Mouse (Mus musculus): ENCODE measurements at regions not wholly inside any gene's neighbourhood (a gene's known extent, or its start where the extent isn't known, plus 50 kb on each side); places are given as distances from the start of the nearest gene placed in this dataset.

- H3K4me2 ChIP-seq (ENCODE audit: low read length), result no peak overlapping the region
- H3K9me3 ChIP-seq (replicated peaks; ENCODE audit: low read length), result no peaks in the 10 kb centered on the region
- no peak overlapping the region for H3K4me3 ChIP-seq (replicated peaks; ENCODE audit: low read depth, low read length)
- no peak overlapping the region for H3K27ac ChIP-seq
- H3K27me3 ChIP-seq (ENCODE audit: insufficient read depth, low read length), result peaks cover 16% of the 10 kb centered on the region; the same call in 1 of the 2 replicates
- no peak for TF ChIP-seq CTCF (IDR thresholded peaks at IDR 0.05; ENCODE audit: low read depth)
- no peaks in the 10 kb centered on the region for H3K36me3 ChIP-seq (ENCODE audit: insufficient read depth, low read length)
- DNase-seq (ENCODE audit: low spot score) (no peak), ATAC-seq (replicated peaks; ENCODE audit: low FRiP score, low read depth) (no peak)
- no peak overlapping the region for H3K9ac ChIP-seq (ENCODE audit: low read depth, low read length)
- 29% methylated on average over 9 of the region's 9 CpGs for WGBS
- H3K4me1 ChIP-seq (replicated peaks; ENCODE audit: insufficient read depth, low read length), result peaks cover 12% of the 10 kb centered on the region; the same call in 1 of the 2 replicates
Measured at GRCm38 (mm10) chr5:111529096-111529495, 111.9 kb downstream of the Mn1 start.

GRCm38 (mm10) chr5:111530628-111531524 is 113.7 kb downstream of the Mn1 start:
- no peak for TF ChIP-seq CTCF (IDR thresholded peaks at IDR 0.05; ENCODE audit: low read depth)
- ATAC-seq (replicated peaks; ENCODE audit: low FRiP score, low read depth) (peak; percentile 78), DNase-seq (ENCODE audit: low spot score) (peak; percentile 88)
- Histone ChIP-seq H3K4me2 (ENCODE audit: low read length) (peak overlapping the region; percentile 34), H3K4me3 (replicated peaks; ENCODE audit: low read depth, low read length) (no peak overlapping the region), H3K4me1 (replicated peaks; ENCODE audit: insufficient read depth, low read length) (peaks cover 20% of the 10 kb centered on the region), H3K27ac (no peak overlapping the region), H3K9me3 (replicated peaks; ENCODE audit: low read length) (no peaks in the 10 kb centered on the region), H3K9ac (ENCODE audit: low read depth, low read length) (no peak overlapping the region), H3K36me3 (ENCODE audit: insufficient read depth, low read length) (no peaks in the 10 kb centered on the region), H3K27me3 (ENCODE audit: insufficient read depth, low read length) (peaks cover 16% of the 10 kb centered on the region; the same call in 1 of the 2 replicates)
- WGBS, result 18% methylated on average over 26 of the region's 26 CpGs

- H3K9ac ChIP-seq (ENCODE audit: low read depth, low read length), result no peak overlapping the region
- no peaks in the 10 kb centered on the region for H3K9me3 ChIP-seq (replicated peaks; ENCODE audit: low read length)
- H3K27me3 ChIP-seq (ENCODE audit: insufficient read depth, low read length), result peaks cover 16% of the 10 kb centered on the region; the same call in 1 of the 2 replicates
- no peaks in the 10 kb centered on the region for H3K36me3 ChIP-seq (ENCODE audit: insufficient read depth, low read length)
- no peak overlapping the region for H3K27ac ChIP-seq
- peaks cover 26% of the 10 kb centered on the region for H3K4me1 ChIP-seq (replicated peaks; ENCODE audit: insufficient read depth, low read length)
- H3K4me3 ChIP-seq (replicated peaks; ENCODE audit: low read depth, low read length), result no peak overlapping the region
- 75% methylated on average over 9 of the region's 9 CpGs for WGBS
- no peak for ATAC-seq (replicated peaks; ENCODE audit: low FRiP score, low read depth)
- no peak for TF ChIP-seq CTCF (IDR thresholded peaks at IDR 0.05; ENCODE audit: low read depth)
- no peak for DNase-seq (ENCODE audit: low spot score)
- H3K4me2 ChIP-seq (ENCODE audit: low read length), result no peak overlapping the region
Measured at GRCm38 (mm10) chr5:111532446-111533035, 115.4 kb downstream of the Mn1 start.

GRCm38 (mm10) chr5:111535978-111536377 is 118.8 kb downstream of the Mn1 start:
- H3K27ac ChIP-seq, result no peak overlapping the region
- no peak for TF ChIP-seq CTCF (IDR thresholded peaks at IDR 0.05; ENCODE audit: low read depth)
- no peak overlapping the region for H3K9ac ChIP-seq (ENCODE audit: low read depth, low read length)
- H3K4me1 ChIP-seq (replicated peaks; ENCODE audit: insufficient read depth, low read length), result peaks cover 15% of the 10 kb centered on the region
- no peak overlapping the region for H3K4me3 ChIP-seq (replicated peaks; ENCODE audit: low read depth, low read length)
- 3% methylated on average over 13 of the region's 13 CpGs for WGBS
- DNase-seq (ENCODE audit: low spot score) (peak; percentile 69), ATAC-seq (replicated peaks; ENCODE audit: low FRiP score, low read depth) (peak; percentile 66)
- H3K27me3 ChIP-seq (ENCODE audit: insufficient read depth, low read length), result peaks cover 16% of the 10 kb centered on the region; the same call in 1 of the 2 replicates
- no peaks in the 10 kb centered on the region for H3K9me3 ChIP-seq (replicated peaks; ENCODE audit: low read length)
- H3K4me2 ChIP-seq (ENCODE audit: low read length), result no peak overlapping the region
- no peaks in the 10 kb centered on the region for H3K36me3 ChIP-seq (ENCODE audit: insufficient read depth, low read length)

- Histone ChIP-seq H3K36me3 (ENCODE audit: insufficient read depth, low read length) (no peaks in the 10 kb centered on the region), H3K4me1 (replicated peaks; ENCODE audit: insufficient read depth, low read length) (peaks cover 14% of the 10 kb centered on the region), H3K4me3 (replicated peaks; ENCODE audit: low read depth, low read length) (no peak overlapping the region), H3K4me2 (ENCODE audit: low read length) (no peak overlapping the region), H3K9ac (ENCODE audit: low read depth, low read length) (no peak overlapping the region), H3K9me3 (replicated peaks; ENCODE audit: low read length) (no peaks in the 10 kb centered on the region), H3K27ac (no peak overlapping the region), H3K27me3 (ENCODE audit: insufficient read depth, low read length) (peaks cover 9% of the 10 kb centered on the region; the same call in 1 of the 2 replicates)
- ATAC-seq (replicated peaks; ENCODE audit: low FRiP score, low read depth), result no peak
- no peak for DNase-seq (ENCODE audit: low spot score)
- WGBS, result 71% methylated on average over 13 of the region's 13 CpGs
- TF ChIP-seq CTCF (IDR thresholded peaks at IDR 0.05; ENCODE audit: low read depth), result no peak
Measured at GRCm38 (mm10) chr5:111538560-111539450, 121.6 kb downstream of the Mn1 start.

GRCm38 (mm10) chr5:111540486-111540885 is 123.3 kb downstream of the Mn1 start:
- no peak for DNase-seq (ENCODE audit: low spot score)
- H3K36me3 ChIP-seq (ENCODE audit: insufficient read depth, low read length), result no peaks in the 10 kb centered on the region
- WGBS, result 26% methylated on average over 3 of the region's 3 CpGs

More at GRCm38 (mm10) chr5:111540486-111540885, 123.3 kb downstream of the Mn1 start:
- Histone ChIP-seq H3K4me3 (replicated peaks; ENCODE audit: low read depth, low read length) (no peak overlapping the region), H3K27me3 (ENCODE audit: insufficient read depth, low read length) (peaks cover 10% of the 10 kb centered on the region; the same call in 1 of the 2 replicates), H3K9me3 (replicated peaks; ENCODE audit: low read length) (no peaks in the 10 kb centered on the region), H3K4me1 (replicated peaks; ENCODE audit: insufficient read depth, low read length) (peaks cover 10% of the 10 kb centered on the region), H3K27ac (no peak overlapping the region), H3K9ac (ENCODE audit: low read depth, low read length) (no peak overlapping the region), H3K4me2 (ENCODE audit: low read length) (no peak overlapping the region)
- TF ChIP-seq CTCF (IDR thresholded peaks at IDR 0.05; ENCODE audit: low read depth), result no peak
- ATAC-seq (replicated peaks; ENCODE audit: low FRiP score, low read depth), result no peak
